ENCODE assay signal across 14 mouse cellular contexts in the genomic region with DNA sequence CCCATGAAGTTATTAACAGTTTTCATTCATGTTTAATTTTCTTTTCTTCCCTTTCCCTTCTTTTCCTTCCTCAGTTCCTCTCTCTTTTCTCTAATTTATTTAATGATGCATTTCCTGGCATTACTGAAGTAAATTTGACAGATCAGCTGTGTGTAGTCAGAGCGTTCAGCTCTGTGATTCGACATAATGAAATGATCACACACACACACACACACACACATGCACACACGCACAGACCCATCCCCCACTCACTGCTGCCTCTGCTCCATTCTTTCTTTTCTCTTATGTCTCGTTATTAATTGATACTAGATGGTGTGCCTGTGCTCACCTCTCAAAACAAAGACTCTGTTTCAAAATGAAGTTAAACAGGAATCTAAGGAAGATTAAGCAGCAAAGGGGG.
"Had no signal": no experiment of that assay in that cellular context is flagged by ENCODE, and none has a peak within 500 bp of the region (broad histone marks: within the 10 kb centered on the region; RNA-seq: fewer than 3 reads in every experiment).

No protein-coding gene starts in this region.

- ATAC-seq: liver, postnatal 0 days; midbrain, embryonic 13.5 days had no signal

- H3K27me3 ChIP-seq: limb, embryonic 15.5 days; liver, embryonic 13.5 days; lung, embryonic 15.5 days; midbrain, embryonic 13.5 days; neural tube, embryonic 13.5 days had no signal

- H3K4me1 ChIP-seq: limb, embryonic 15.5 days; liver, embryonic 13.5 days; lung, embryonic 15.5 days; midbrain, embryonic 13.5 days had no signal

- H3K9ac ChIP-seq: limb, embryonic 15.5 days; liver, embryonic 13.5 days; liver, postnatal 0 days; lung, embryonic 15.5 days; midbrain, embryonic 13.5 days; neural tube, embryonic 13.5 days had no signal

- H3K27ac ChIP-seq: kidney, postnatal 0 days; limb, embryonic 15.5 days; liver, embryonic 13.5 days; lung, embryonic 15.5 days; midbrain, embryonic 13.5 days; neural tube, embryonic 13.5 days had no signal

- H3K9me3 ChIP-seq: limb, embryonic 15.5 days; liver, embryonic 13.5 days; lung, embryonic 15.5 days; midbrain, embryonic 13.5 days; neural tube, embryonic 13.5 days had no signal

- H3K4me3 ChIP-seq: limb, embryonic 15.5 days; liver, embryonic 13.5 days; lung, embryonic 15.5 days; midbrain, embryonic 13.5 days; neural tube, embryonic 13.5 days had no signal

- H3K4me2 ChIP-seq: limb, embryonic 15.5 days; liver, embryonic 13.5 days; lung, embryonic 15.5 days; midbrain, embryonic 13.5 days; neural tube, embryonic 13.5 days had no signal

- H3K36me3 ChIP-seq: limb, embryonic 15.5 days; liver, embryonic 13.5 days; lung, embryonic 15.5 days; midbrain, embryonic 13.5 days; neural tube, embryonic 13.5 days had no signal

- DNase-seq: kidney, adult 9 months; kidney, postnatal 36 days; layer of hippocampus, adult 9-11 months; layer of hippocampus, postnatal 36 days; liver, embryonic 13.5 days; liver, postnatal 0 days; lung, postnatal 14 days; right cerebral cortex, postnatal 14 days; thymus, postnatal 4 days had no signal
